Mouse (Mus musculus) heart, postnatal 4 days (tissue): ENCODE results near the gene Gmpr. TPM values are rescaled to one million over a fixed set of nuclear protein-coding genes. Genes with fewer than 3 reads are reported as not detected.

Experiments
- total RNA-seq, 2 experiments: library from RNA; stranded (reverse); gene quantifications; 2 replicates each; pipeline ENCODE4 v1.2.3; 2021

Gene Gmpr
- total RNA-seq, 2 experiments from 2014 or later, result 161 to 187 TPM

Other genes with a start within 250 kb of the Gmpr start
- gene Mylip, start 117.7 kb upstream of the Gmpr start, total RNA-seq, result 1 to 10 TPM; 5.3 to 6.8 TPM